Mouse (Mus musculus): ENCODE results near the gene Tex26. TPM values are rescaled to one million over a fixed set of nuclear protein-coding genes. Genes with fewer than 3 reads are reported as not detected.

Tex26 gene
- polyA plus RNA-seq, 1 experiment from 2014 or later, result 1.4 TPM

DNA sequence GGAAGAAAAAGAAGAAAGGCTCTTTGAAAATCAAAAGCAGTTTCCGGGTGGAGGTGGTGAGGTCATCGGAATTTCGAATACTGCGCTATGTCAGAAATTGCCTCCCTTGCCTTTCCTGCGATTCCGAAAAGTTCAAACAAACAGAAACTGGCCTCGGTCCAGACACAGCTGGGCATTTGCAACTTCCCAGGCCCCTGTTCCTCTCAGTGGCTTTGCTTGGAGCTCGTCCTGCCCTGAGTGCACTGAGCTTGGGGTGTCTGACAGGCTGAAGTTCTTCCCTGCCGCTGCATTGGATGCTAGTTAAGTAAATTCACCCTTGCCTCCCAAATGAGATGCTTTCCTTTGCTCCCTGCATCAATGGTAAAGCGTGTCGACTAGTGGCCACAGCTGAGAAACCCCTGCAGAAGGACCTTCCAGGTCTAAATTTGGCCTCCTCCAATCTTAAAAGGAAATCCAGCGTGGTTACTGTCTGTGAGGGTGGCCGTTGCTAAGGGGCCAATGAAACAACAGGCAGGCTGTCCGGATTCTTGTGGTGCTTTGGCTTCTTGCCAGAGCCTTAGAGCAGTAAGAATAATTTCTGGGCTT, 74.7 kb downstream of the Tex26 start:
- Histone ChIP-seq H3K4me1 (peaks cover 17% of the 10 kb centered on the region), H3K9me3 (replicated peaks) (no peaks in the 10 kb centered on the region), H3K9ac (no peak overlapping the region), H3K4me2 (replicated peaks) (peak overlapping the region; percentile 17), H3K27ac (replicated peaks) (peak overlapping the region; percentile 65), H3K4me3 (replicated peaks) (0 out of 2 replicates have a peak overlapping the region, but pooled peaks have one; percentile 0), H3K27me3 (no peaks in the 10 kb centered on the region), H3K36me3 (no peaks in the 10 kb centered on the region)
- ATAC-seq (ENCODE audit: insufficient number of reproducible peaks, low FRiP score, low TSS enrichment, low read depth), result no peak
- 11% methylated on average over 14 of the region's 14 CpGs for WGBS

DNA sequence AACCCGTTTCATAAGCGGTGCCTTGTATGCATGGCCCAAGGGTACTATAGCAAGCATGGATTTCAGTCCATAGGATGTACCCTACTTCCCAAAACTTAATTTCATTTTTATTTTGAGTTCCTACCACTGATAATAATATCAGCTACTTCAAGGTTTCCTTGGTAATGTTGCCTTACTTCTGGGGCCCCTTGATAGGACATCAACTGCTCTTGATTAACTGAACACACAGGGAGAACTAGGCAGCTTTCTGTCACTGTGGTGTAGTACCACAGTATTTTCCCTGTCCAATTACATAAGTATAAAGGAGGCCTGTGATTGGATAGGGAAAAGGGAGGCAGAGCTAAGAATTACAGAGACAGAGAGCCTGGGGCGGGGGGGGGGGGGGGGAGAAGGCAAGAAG, 75.4 kb downstream of the Tex26 start:
- no peak for ATAC-seq (ENCODE audit: insufficient number of reproducible peaks, low FRiP score, low TSS enrichment, low read depth)
- no peak overlapping the region for H3K27ac ChIP-seq (replicated peaks)
- H3K36me3 ChIP-seq, result no peaks in the 10 kb centered on the region
- H3K4me1 ChIP-seq, result peaks cover 17% of the 10 kb centered on the region
- no peak overlapping the region for H3K9ac ChIP-seq
- WGBS, result 39% methylated on average over 3 of the region's 3 CpGs
- H3K4me3 ChIP-seq (replicated peaks), result no peak overlapping the region
- no peaks in the 10 kb centered on the region for H3K27me3 ChIP-seq
- H3K4me2 ChIP-seq (replicated peaks), result no peak overlapping the region
- H3K9me3 ChIP-seq (replicated peaks), result no peaks in the 10 kb centered on the region

GRCm38 (mm10) chr5:149517116-149517515, 77.7 kb downstream of the Tex26 start:
- Histone ChIP-seq H3K4me2 (replicated peaks) (no peak overlapping the region), H3K4me3 (replicated peaks) (no peak overlapping the region), H3K27me3 (no peaks in the 10 kb centered on the region), H3K36me3 (no peaks in the 10 kb centered on the region), H3K27ac (replicated peaks) (no peak overlapping the region), H3K9me3 (replicated peaks) (no peaks in the 10 kb centered on the region), H3K9ac (no peak overlapping the region), H3K4me1 (peaks cover 17% of the 10 kb centered on the region)
- no peak for ATAC-seq (ENCODE audit: insufficient number of reproducible peaks, low FRiP score, low TSS enrichment, low read depth)
- WGBS, result 63% methylated on average over 6 of the region's 6 CpGs

Other genes starting within 250 kb of the Tex26 start
- 18.0 and 24.0 TPM in 2 replicates for gene Alox5ap, start 174.9 kb upstream of the Tex26 start, polyA plus RNA-seq (2015; fragmentation: Nextera tagmentation; extraction: Ambion mirVana)
- 1.8 and 2.2 TPM in 2 replicates for gene Medag, start 27.9 kb upstream of the Tex26 start, polyA plus RNA-seq (2015; fragmentation: Nextera tagmentation; extraction: Ambion mirVana)
- gene Wdr95, start 89.0 kb downstream of the Tex26 start, polyA plus RNA-seq (2015; fragmentation: Nextera tagmentation; extraction: Ambion mirVana), result 0.62 and 1.5 TPM in 2 replicates
- 55.5 and 59.0 TPM in 2 replicates for gene Hsph1, start 196.7 kb downstream of the Tex26 start, polyA plus RNA-seq (2015; fragmentation: Nextera tagmentation; extraction: Ambion mirVana)
- gene B3glct, start 238.6 kb downstream of the Tex26 start, polyA plus RNA-seq (2015; fragmentation: Nextera tagmentation; extraction: Ambion mirVana), result 9.7 and 11.0 TPM in 2 replicates